Mouse (Mus musculus) small intestine, adult 10 weeks (tissue): ENCODE data around the gene Gm10322. TPM values are rescaled to one million over a fixed set of nuclear protein-coding genes. Genes with fewer than 3 reads are reported as not detected.

Experiments
- polyA plus RNA-seq: library from polyadenylated mRNA; stranded (reverse); fragments of 350-450 nt; fragmentation: Illumina TruSeq; extraction: RNeasy Lipid Tissue Mini Kit (QIAGEN cat#74804); gene quantifications from one replicate; pipeline ENCODE4 v1.2.3, GENCODE M21; 2014; ENCODE audit warnings: low replicate concordance

Gene Gm10322
- not detected for polyA plus RNA-seq

DNA sequence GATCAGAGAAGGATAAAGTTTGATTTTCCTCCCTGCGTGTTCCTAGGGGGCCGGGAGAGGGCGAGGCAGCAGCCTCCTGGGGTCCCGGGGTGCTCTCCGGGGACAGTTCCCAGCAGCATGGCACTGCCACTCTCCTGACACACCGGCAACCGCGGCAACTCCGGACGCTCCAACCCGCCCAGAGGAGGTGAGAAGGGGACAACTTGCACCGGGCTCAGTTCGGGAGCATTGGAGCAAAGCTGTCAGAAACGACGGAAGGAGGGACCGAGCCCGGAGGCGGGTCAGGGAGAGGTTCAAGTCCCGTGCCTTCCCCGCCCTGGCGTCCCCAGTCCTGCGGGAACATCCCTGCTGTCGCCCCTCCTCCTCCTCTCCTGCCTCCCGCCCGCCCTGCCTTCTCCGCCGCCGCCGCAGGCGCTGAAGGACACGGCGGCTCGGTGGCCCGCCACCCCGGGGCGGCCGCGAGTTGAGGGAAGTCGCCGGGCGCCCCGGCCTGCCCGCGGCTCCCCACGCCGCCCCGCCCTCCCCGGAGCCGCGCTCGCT, at the start of gene Gm10322:
TSS of gene Gm10322 (plus strand) at position 83 of the 540 bp plus-strand sequence.

DNA sequence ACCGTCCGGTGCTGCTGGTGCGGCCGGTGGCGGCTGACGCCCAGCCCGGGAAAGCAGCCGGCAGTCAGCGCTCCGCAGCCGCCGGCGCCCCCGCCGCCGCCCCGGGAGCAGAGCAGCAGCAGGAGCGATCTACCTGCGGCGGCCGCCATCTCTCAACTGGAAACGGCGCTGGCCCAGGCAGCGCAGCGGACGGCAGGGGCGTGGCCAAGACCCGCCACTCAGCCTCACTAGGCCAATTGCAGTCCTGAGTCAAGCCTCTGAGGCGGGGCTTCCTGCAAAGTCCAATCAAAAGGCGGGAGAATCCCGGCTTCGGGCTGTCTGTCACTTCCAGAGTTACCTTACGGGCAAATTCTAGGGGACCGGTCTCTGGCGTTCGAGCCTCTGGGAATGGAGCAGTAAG, 659 bp downstream of the Gm10322 start, which contains the start of gene Mcu:
TSS of gene Mcu (minus strand) at position 171 of the 400 bp plus-strand sequence.

Other genes starting within 250 kb of the Gm10322 start
- 5.9 TPM for gene Gm10273, start 220.4 kb upstream of the Gm10322 start, polyA plus RNA-seq
- 30.6 TPM for gene Pla2g12b, start 212.4 kb upstream of the Gm10322 start, polyA plus RNA-seq
- gene Oit3, start 174.3 kb upstream of the Gm10322 start, polyA plus RNA-seq: 0.26 TPM
- gene Mcu, start 629 bp downstream of the Gm10322 start, polyA plus RNA-seq: 100 TPM
- 56.4 TPM for gene Micu1, start 86.4 kb downstream of the Gm10322 start, polyA plus RNA-seq